Mouse (Mus musculus): ENCODE measurements at regions not wholly inside any gene's neighbourhood (a gene's known extent, or its start where the extent isn't known, plus 50 kb on each side); places are given as distances from the start of the nearest gene placed in this dataset.

GRCm38 (mm10) chr10:37194798-37195453, 56.2 kb upstream of the Marcks start:
- no peak for TF ChIP-seq CTCF (IDR thresholded peaks at IDR 0.05; ENCODE audit: low read depth)
- no peak for TF ChIP-seq EP300 (IDR thresholded peaks at IDR 0.05; ENCODE audit: low read depth)
